Mouse (Mus musculus) heart, adult 2 months (tissue): ENCODE results near the gene Atp5mpl. TPM values are rescaled to one million over a fixed set of nuclear protein-coding genes. Genes with fewer than 3 reads are reported as not detected.

Source experiments
- DNase-seq, 2 experiments: peaks; one replicate each; pipeline ENCODE4 v3.0.0; 2021
- H3K27ac ChIP-seq: fragments of 200-600 bp; 2 replicates; pipeline ENCODE4 v1.8.1; 2022
- H3K27me3 ChIP-seq: fragments of 200-500 bp; 2 replicates; pipeline ENCODE4 v1.6.1; 2012; ENCODE audit warnings: mild to moderate bottlenecking, low read length, inconsistent platforms, mixed read lengths; ENCODE audit not compliant: control insufficient read depth, insufficient read depth
- H3K36me3 ChIP-seq: fragments of 200-500 bp; 2 replicates; pipeline ENCODE4 v1.6.1; 2012; ENCODE audit warnings: low read length, inconsistent platforms; ENCODE audit not compliant: control insufficient read depth, insufficient read depth
- H3K4me1 ChIP-seq: fragments of 200-500 bp; 2 replicates; pipeline ENCODE4 v1.6.1; 2011; ENCODE audit warnings: low read length; ENCODE audit not compliant: control insufficient read depth, insufficient read depth
- H3K4me3 ChIP-seq: fragments of 200-600 bp; 2 replicates; pipeline ENCODE4 v1.8.1; 2022
- H3K79me2 ChIP-seq: fragments of 200-500 bp; replicated peaks from 2 replicates; pipeline ENCODE4 v1.6.1; 2012; ENCODE audit warnings: mild to moderate bottlenecking, inconsistent platforms, low read length, moderate library complexity, mixed read lengths; ENCODE audit not compliant: control insufficient read depth, insufficient read depth
- H3K9ac ChIP-seq: fragments of 200-500 bp; 2 replicates; pipeline ENCODE4 v1.6.1; 2012; ENCODE audit warnings: low read depth, mild to moderate bottlenecking, control low read depth, inconsistent platforms, low read length, mixed read lengths
- CTCF ChIP-seq: fragments of 200-600 bp; IDR thresholded peaks from 2 replicates; pipeline ENCODE4 v1.8.1; 2022; ENCODE audit warnings: antibody characterized with exemption, mild to moderate bottlenecking, moderate library complexity
- EP300 ChIP-seq: fragments of 200-500 bp; IDR thresholded peaks from 2 replicates; pipeline ENCODE4 v1.6.1; 2011; ENCODE audit warnings: low read depth, low read length, control low read depth; ENCODE audit not compliant: insufficient read depth
- POLR2A ChIP-seq: fragments of 200-500 bp; IDR thresholded peaks from 2 replicates; pipeline ENCODE4 v1.6.1; 2011; ENCODE audit warnings: mild to moderate bottlenecking, low read depth, low read length, control low read depth; ENCODE audit not compliant: insufficient read depth
- WGBS: fragments of 180-500 bp; shearing (Covaris S2); methylation state at CpG from one replicate; pipeline ENCODE4 v1.1.7; 2018; 5-methylcytosine and 5-hydroxymethylcytosine counted together
- intact Hi-C: fragments of 180-260 bp; cut with DNase I; formaldehyde crosslinking; loops from one replicate; pipeline ENCODE4 v1.15.1; 2025
- polyA plus RNA-seq: library from polyadenylated mRNA; depleted of rRNA; stranded (reverse); fragments of >200 nt; gene quantifications from 2 replicates; pipeline ENCODE4 v1.2.3, GENCODE M21; 2012
- total RNA-seq, 2 experiments: library from RNA; stranded (reverse); gene quantifications; 2 replicates each; pipeline ENCODE4 v1.2.3; 2021

Gene Atp5mpl
- total and polyA plus RNA-seq, 3 experiments, result 163 to 1,298 (median 1,131) TPM

DNA sequence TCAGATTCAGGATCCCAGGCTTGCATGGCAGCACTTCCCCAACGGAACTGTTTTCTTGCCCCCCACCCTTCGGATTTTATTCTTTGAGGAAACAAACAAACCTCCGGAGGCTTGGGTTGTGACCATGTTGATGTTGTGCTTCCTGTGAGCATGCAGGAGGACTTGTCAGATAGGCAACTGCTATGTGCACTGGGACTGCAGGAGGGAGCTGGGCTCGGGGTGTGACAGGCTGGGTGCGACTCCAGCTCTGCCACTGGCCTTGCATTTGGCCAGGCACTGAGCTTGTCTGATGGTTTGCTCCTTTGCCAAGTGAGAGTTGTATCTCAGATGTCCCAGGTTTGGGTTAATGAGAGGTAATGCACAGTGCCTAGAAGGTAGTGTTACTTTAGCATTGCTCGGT lies 11.5 kb upstream of the Atp5mpl start:
- TF ChIP-seq CTCF (no peak), POLR2A (no peak), EP300 (no peak)
- intact Hi-C loops, result no loop called here
- whole genome bisulfite sequencing, result 44% methylated on average over 6 of the region's 6 CpGs
- Histone ChIP-seq H3K79me2 (no peaks in the 10 kb centered on the region), H3K36me3 (no peaks in the 10 kb centered on the region), H3K27me3 (no peaks in the 10 kb centered on the region), H3K27ac (no peak overlapping the region), H3K9ac (no peak overlapping the region), H3K4me1 (peaks cover 3% of the 10 kb centered on the region; the same call in 1 of the 2 replicates), H3K4me3 (no peak overlapping the region)
- DNase-seq, result no peak

DNA sequence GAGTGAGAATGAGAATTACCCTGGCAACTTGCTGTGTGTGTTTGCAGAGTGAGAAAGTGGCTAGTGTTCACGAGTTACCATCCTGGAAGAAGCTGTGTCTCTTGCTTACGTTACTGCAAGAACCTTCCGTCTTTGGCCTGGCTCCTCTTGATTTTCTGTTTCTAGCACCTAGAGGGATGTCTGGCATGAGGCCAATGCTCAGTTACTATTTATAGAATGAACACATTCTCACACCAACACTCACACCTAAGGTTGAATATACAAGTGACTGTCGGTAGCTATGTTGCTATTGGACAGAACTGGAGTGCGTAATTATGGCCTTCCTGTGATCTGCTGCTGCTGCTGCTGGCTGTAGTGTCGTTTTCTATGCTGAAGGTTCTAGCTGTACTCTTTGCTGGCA lies 10.4 kb upstream of the Atp5mpl start:
- TF ChIP-seq EP300 (no peak), POLR2A (no peak), CTCF (no peak)
- H3K36me3 ChIP-seq, result no peaks in the 10 kb centered on the region
- peaks cover 3% of the 10 kb centered on the region; the same call in 1 of the 2 replicates for H3K4me1 ChIP-seq
- intact Hi-C loops, result no loop called here
- no peak for DNase-seq
- no peak overlapping the region; the same call in 1 of the 2 replicates for H3K27ac ChIP-seq
- no peaks in the 10 kb centered on the region for H3K27me3 ChIP-seq
- WGBS, result 28% methylated on average over 6 of the region's 6 CpGs
- no peaks in the 10 kb centered on the region for H3K79me2 ChIP-seq
- no peak overlapping the region for H3K9ac ChIP-seq
- H3K4me3 ChIP-seq, result no peak overlapping the region

DNA sequence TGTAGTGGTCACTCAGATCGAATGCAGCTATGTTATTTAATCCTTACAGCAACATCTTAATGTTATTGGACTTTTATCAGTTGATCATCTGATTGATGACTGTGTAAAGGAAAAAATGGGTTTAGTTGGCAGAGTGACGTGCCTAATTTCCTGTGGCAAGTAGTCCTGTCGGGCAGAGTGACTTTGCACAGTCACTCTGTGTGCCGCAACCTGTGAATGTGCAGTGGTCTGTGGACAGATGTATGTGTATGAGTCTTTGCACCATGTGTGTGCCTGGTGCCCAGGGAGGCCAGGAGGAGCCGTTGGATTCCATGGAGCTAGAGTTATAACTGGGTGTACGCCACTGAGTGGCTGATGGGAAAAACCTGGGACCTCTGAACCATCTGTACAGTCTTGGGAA lies 7.8 kb upstream of the Atp5mpl start:
- no peaks in the 10 kb centered on the region for H3K27me3 ChIP-seq
- H3K36me3 ChIP-seq, result no peaks in the 10 kb centered on the region
- intact Hi-C loops, result no loop called here
- H3K27ac ChIP-seq, result no peak overlapping the region
- no peak overlapping the region for H3K4me3 ChIP-seq
- H3K79me2 ChIP-seq, result no peaks in the 10 kb centered on the region
- no peak for DNase-seq
- WGBS, result 68% methylated on average over 6 of the region's 6 CpGs
- TF ChIP-seq EP300, result no peak
- no peak for TF ChIP-seq CTCF
- no peak for TF ChIP-seq POLR2A
- peaks cover 2% of the 10 kb centered on the region; the same call in 1 of the 2 replicates for H3K4me1 ChIP-seq
- H3K9ac ChIP-seq, result no peak overlapping the region

DNA sequence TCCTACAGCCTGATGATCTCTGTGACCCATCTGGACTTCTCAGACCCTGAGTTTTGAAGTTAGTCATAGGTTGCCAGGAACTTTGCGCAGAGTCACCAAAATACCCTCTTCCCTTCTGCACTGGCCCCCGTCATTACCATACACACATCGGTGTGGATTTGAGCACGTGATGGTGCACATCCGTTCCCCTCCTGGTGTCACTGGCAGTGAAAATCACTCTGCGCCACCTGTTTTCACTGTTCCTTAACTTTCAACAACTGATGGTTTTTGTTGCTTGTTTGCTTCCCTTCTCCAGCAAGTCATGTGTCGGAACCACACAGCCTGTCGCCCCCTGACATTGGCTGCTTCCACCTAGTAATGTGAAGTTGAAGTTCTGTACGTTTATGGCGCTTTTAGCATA lies 5.7 kb upstream of the Atp5mpl start:
- no peak overlapping the region for H3K9ac ChIP-seq
- 91% methylated on average over 10 of the region's 10 CpGs for WGBS
- no peaks in the 10 kb centered on the region for H3K36me3 ChIP-seq
- H3K27me3 ChIP-seq, result no peaks in the 10 kb centered on the region
- TF ChIP-seq CTCF, result no peak
- TF ChIP-seq EP300, result no peak
- no peak for TF ChIP-seq POLR2A
- peaks cover 2% of the 10 kb centered on the region; the same call in 1 of the 2 replicates for H3K4me1 ChIP-seq
- H3K79me2 ChIP-seq, result no peaks in the 10 kb centered on the region
- intact Hi-C loops, result no loop called here
- no peak overlapping the region for H3K4me3 ChIP-seq
- no peak for DNase-seq
- H3K27ac ChIP-seq, result no peak overlapping the region

DNA sequence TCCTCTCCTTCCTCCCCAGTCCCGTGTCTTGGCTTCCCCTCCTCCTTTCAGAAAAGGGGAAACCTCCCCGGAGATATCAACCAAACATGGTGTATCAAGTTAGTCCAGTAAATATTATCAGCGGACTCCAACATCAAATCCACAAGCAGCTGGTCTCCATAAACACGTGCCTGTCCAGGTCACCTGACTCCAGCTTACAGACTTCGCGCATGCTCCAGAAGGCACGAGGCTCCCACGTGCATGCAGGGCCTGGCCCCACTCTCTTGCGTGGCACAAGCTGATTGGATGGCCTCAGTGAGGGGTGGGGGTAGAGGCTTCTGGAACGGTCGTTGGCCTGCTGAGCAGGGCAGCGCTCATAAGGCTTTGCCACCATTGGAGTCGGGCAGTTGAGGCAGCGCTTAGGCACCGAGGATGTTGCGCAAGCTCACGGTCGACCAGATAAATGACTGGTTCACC lies 4.5 kb upstream of the Atp5mpl start, which contains the start of gene Tdrd9:
Gene Tdrd9 (plus strand): TSS at position 329 of the 456 bp plus-strand sequence.
- H3K27ac ChIP-seq, result no peak within 1 kb of the TSS
- H3K4me1 ChIP-seq, result no peaks in the 10 kb centered on the region
- TF ChIP-seq CTCF, result no peak
- no peak for TF ChIP-seq POLR2A
- no peak for TF ChIP-seq EP300
- H3K9ac ChIP-seq, result no peak within 1 kb of the TSS
- 80% methylated on average over 18 of the region's 18 CpGs for WGBS
- H3K79me2 ChIP-seq, result no peaks in the 10 kb centered on the region; the same call in 1 of the 2 replicates
- no peak within 1 kb of the TSS for H3K4me3 ChIP-seq
- DNase-seq, result no peak
- intact Hi-C loops, result no loop called here
- no peaks in the 10 kb centered on the region for H3K36me3 ChIP-seq
- no peaks in the 10 kb centered on the region for H3K27me3 ChIP-seq

DNA sequence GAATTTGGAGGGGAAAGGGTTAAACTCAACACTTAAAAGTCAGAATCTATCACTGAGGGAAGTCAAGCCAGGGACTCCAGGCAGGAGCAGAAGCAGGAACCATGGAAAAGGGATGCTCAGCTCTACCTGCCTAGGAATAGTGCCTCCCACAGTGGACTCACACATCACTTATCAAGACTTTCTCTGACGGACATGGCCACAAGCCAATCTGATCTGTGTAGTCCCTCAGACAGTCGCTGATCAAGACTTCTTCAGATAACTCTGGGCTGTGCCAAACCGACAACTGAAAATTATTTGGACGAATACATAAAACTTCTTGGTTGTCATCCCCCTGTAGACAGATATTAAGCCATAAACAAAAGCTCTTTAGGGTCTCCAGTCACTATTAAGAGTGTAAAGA lies 3.3 kb upstream of the Atp5mpl start:
- WGBS, result 63% methylated on average over 4 of the region's 4 CpGs
- H3K4me3 ChIP-seq, result no peak overlapping the region
- DNase-seq, result no peak

More for the DNA sequence above, 3.3 kb upstream of the Atp5mpl start:
- Histone ChIP-seq H3K9ac (no peak overlapping the region), H3K4me1 (peaks cover 5% of the 10 kb centered on the region), H3K27me3 (no peaks in the 10 kb centered on the region), H3K79me2 (peaks cover 2% of the 10 kb centered on the region), H3K36me3 (peaks cover 3% of the 10 kb centered on the region; the same call in 1 of the 2 replicates), H3K27ac (no peak overlapping the region)
- TF ChIP-seq EP300 (no peak), CTCF (no peak), POLR2A (no peak)
- intact Hi-C loops, result no loop called here
